Mouse (Mus musculus) MEL (cell line): ENCODE data around the gene Il17re. TPM values are rescaled to one million over a fixed set of nuclear protein-coding genes. Genes with fewer than 3 reads are reported as not detected.

Experiments used
- DNase-seq: peaks from one replicate; pipeline ENCODE4 v3.0.0; 2011; ENCODE audit warnings: low read depth, low spot score
- H3K27ac ChIP-seq: 2 replicates; pipeline ENCODE4 v1.5.1; 2012; ENCODE audit warnings: low read depth, mild to moderate bottlenecking, control low read depth, low read length, moderate library complexity; ENCODE audit not compliant: control insufficient read depth
- H3K27me3 ChIP-seq, 2 experiments: fragments of 150-350 bp in 1 of 2; sonication (generic) in 1 of 2; 2 replicates each; pipeline ENCODE4 v1.6.1; 2012; ENCODE audit warnings: low read length in 2 of 2, mild to moderate bottlenecking in 2 of 2, improper control_type of control experiment in 1 of 2, moderate library complexity in 1 of 2; ENCODE audit not compliant: insufficient read depth in 2 of 2, control insufficient read depth in 1 of 2
- H3K36me3 ChIP-seq, 2 experiments: 2 replicates each; pipeline ENCODE4 v1.6.1; 2012 to 2014; ENCODE audit warnings: low read length in 2 of 2, improper control_type of control experiment in 1 of 2, inconsistent platforms in 1 of 2, mild to moderate bottlenecking in 1 of 2; ENCODE audit not compliant: insufficient read depth in 2 of 2, control insufficient read depth in 1 of 2
- H3K4me1 ChIP-seq, 2 experiments: fragments of 150-350 bp in 1 of 2; sonication (generic) in 1 of 2; 2 replicates each; pipeline ENCODE4 v1.6.1; 2012; ENCODE audit warnings: low read length in 2 of 2, improper control_type of control experiment in 1 of 2, mild to moderate bottlenecking in 1 of 2; ENCODE audit not compliant: insufficient read depth in 2 of 2, control insufficient read depth in 1 of 2
- H3K4me3 ChIP-seq, 2 experiments: fragments of 150-350 bp in 1 of 2; sonication (generic) in 1 of 2; 2 replicates each; pipeline ENCODE4 v1.5.1; 2012; ENCODE audit warnings: low read depth in 2 of 2, low read length in 2 of 2, mild to moderate bottlenecking in 2 of 2, moderate library complexity in 2 of 2, control low read depth in 1 of 2, improper control_type of control experiment in 1 of 2; ENCODE audit not compliant: control insufficient read depth in 1 of 2, insufficient read depth in 1 of 2
- H3K79me2 ChIP-seq: 2 replicates; pipeline ENCODE4 v1.6.1; 2012; ENCODE audit warnings: mild to moderate bottlenecking, low read length, moderate library complexity; ENCODE audit not compliant: control insufficient read depth, poor library complexity, insufficient read depth
- H3K9ac ChIP-seq: 2 replicates; pipeline ENCODE4 v1.6.1; 2012; ENCODE audit warnings: low read depth, mild to moderate bottlenecking, control low read depth, low read length, moderate library complexity; ENCODE audit not compliant: control insufficient read depth, poor library complexity, severe bottlenecking
- H3K9me3 ChIP-seq: fragments of 150-350 bp; sonication (generic); replicated peaks from 2 replicates; pipeline ENCODE4 v1.6.1; 2012; ENCODE audit warnings: mild to moderate bottlenecking, low read length, improper control_type of control experiment, moderate library complexity; ENCODE audit not compliant: insufficient read depth
- CHD1 ChIP-seq: IDR thresholded peaks from 2 replicates; pipeline ENCODE4 v1.6.1; 2012; ENCODE audit warnings: low read depth, mild to moderate bottlenecking, inconsistent platforms, low read length, improper control_type of control experiment
- CHD2 ChIP-seq: IDR thresholded peaks from 2 replicates; pipeline ENCODE4 v1.6.1; 2011; ENCODE audit warnings: low read length, improper control_type of control experiment
- ELF1 ChIP-seq: IDR thresholded peaks from 2 replicates; pipeline ENCODE4 v1.6.1; 2014; ENCODE audit warnings: low read depth, mild to moderate bottlenecking, inconsistent platforms, low read length, improper control_type of control experiment, moderate library complexity
- GATA1 ChIP-seq: IDR thresholded peaks from 2 replicates; pipeline ENCODE4 v1.6.1; 2011; ENCODE audit warnings: low read depth, low read length, improper control_type of control experiment
- HCFC1 ChIP-seq: IDR thresholded peaks from 2 replicates; pipeline ENCODE4 v1.6.1; 2012; ENCODE audit warnings: low read depth, mild to moderate bottlenecking, inconsistent platforms, low read length, improper control_type of control experiment, moderate library complexity
- JUND ChIP-seq: IDR thresholded peaks from 2 replicates; pipeline ENCODE4 v1.6.1; 2011; ENCODE audit warnings: low read depth, mild to moderate bottlenecking, improper control_type of control experiment, low read length
- MAX ChIP-seq: IDR thresholded peaks from 2 replicates; pipeline ENCODE4 v1.6.1; 2011; ENCODE audit warnings: low read length, improper control_type of control experiment
- MAZ ChIP-seq: IDR thresholded peaks from 2 replicates; pipeline ENCODE4 v1.6.1; 2012; ENCODE audit warnings: low read depth, mild to moderate bottlenecking, inconsistent platforms, low read length, improper control_type of control experiment
- MXI1 ChIP-seq: IDR thresholded peaks from 2 replicates; pipeline ENCODE4 v1.6.1; 2011; ENCODE audit warnings: mild to moderate bottlenecking, low read depth, low read length, improper control_type of control experiment
- MYB ChIP-seq: IDR thresholded peaks from 2 replicates; pipeline ENCODE4 v1.6.1; 2011; ENCODE audit warnings: mild to moderate bottlenecking, low read depth, low read length, improper control_type of control experiment
- NELFE ChIP-seq: IDR thresholded peaks from 2 replicates; pipeline ENCODE4 v1.6.1; 2011; ENCODE audit warnings: low read depth, low read length, improper control_type of control experiment
- POLR2A ChIP-seq, 2 experiments: IDR thresholded peaks; 2 replicates each; pipeline ENCODE4 v1.6.1; 2011 to 2012; ENCODE audit warnings: low read length in 2 of 2, mild to moderate bottlenecking in 2 of 2, control low read depth in 1 of 2, improper control_type of control experiment in 1 of 2, low read depth in 1 of 2, moderate library complexity in 1 of 2; ENCODE audit not compliant: control insufficient read depth in 1 of 2, insufficient read depth in 1 of 2, poor library complexity in 1 of 2
- POLR2AphosphoS2 ChIP-seq: IDR thresholded peaks from 2 replicates; pipeline ENCODE4 v1.6.1; 2011; ENCODE audit warnings: low read length, improper control_type of control experiment
- RCOR1 ChIP-seq: IDR thresholded peaks from 2 replicates; pipeline ENCODE4 v1.6.1; 2012; ENCODE audit warnings: low read depth, mild to moderate bottlenecking, inconsistent platforms, low read length, improper control_type of control experiment
- SIN3A ChIP-seq: IDR thresholded peaks from 2 replicates; pipeline ENCODE4 v1.6.1; 2012; ENCODE audit warnings: low read length, improper control_type of control experiment, inconsistent platforms
- SMC3 ChIP-seq: IDR thresholded peaks from 2 replicates; pipeline ENCODE4 v1.6.1; 2011; ENCODE audit warnings: low read depth, low read length, improper control_type of control experiment
- TAL1 ChIP-seq: IDR thresholded peaks from 2 replicates; pipeline ENCODE4 v1.6.1; 2012; ENCODE audit warnings: mild to moderate bottlenecking, inconsistent platforms, low read length, moderate library complexity, mixed read lengths
- USF2 ChIP-seq, 2 experiments: IDR thresholded peaks; 2 replicates each; pipeline ENCODE4 v1.6.1; 2011 to 2012; ENCODE audit warnings: improper control_type of control experiment in 2 of 2, low read length in 2 of 2, borderline replicate concordance in 1 of 2, inconsistent platforms in 1 of 2, low read depth in 1 of 2, mild to moderate bottlenecking in 1 of 2; ENCODE audit not compliant: insufficient read depth in 1 of 2
- ZC3H11A ChIP-seq: IDR thresholded peaks from 2 replicates; pipeline ENCODE4 v1.6.1; 2012; ENCODE audit warnings: low read depth, mild to moderate bottlenecking, inconsistent platforms, low read length, improper control_type of control experiment
- ZKSCAN1 ChIP-seq: IDR thresholded peaks from 2 replicates; pipeline ENCODE4 v1.6.1; 2012; ENCODE audit warnings: low read depth, mild to moderate bottlenecking, inconsistent platforms, low read length, improper control_type of control experiment, moderate library complexity
- ZNF384 ChIP-seq: IDR thresholded peaks from 2 replicates; pipeline ENCODE4 v1.6.1; 2012; ENCODE audit warnings: low read depth, mild to moderate bottlenecking, inconsistent platforms, low read length, improper control_type of control experiment
- polyA plus RNA-seq, 2 experiments: library from polyadenylated mRNA; stranded (reverse) in 1 of 2; unstranded in 1 of 2; fragments of >175 nt in 1 of 2; fragments of >200 nt in 1 of 2; gene quantifications; 2 replicates each; pipeline versions ENCODE4 v1.2.1 to v1.2.4; 2012; ENCODE audit warnings: low replicate concordance in 2 of 2, low read depth in 1 of 2; ENCODE audit not compliant: insufficient read length in 2 of 2, insufficient read depth in 1 of 2, missing spikeins in 1 of 2
- total RNA-seq: library from RNA; depleted of rRNA; stranded (reverse); fragments of 300-350 nt; gene quantifications from 2 replicates; pipeline ENCODE4 v1.2.3, GENCODE M21; 2012

The Il17re gene
- total and polyA plus RNA-seq, 3 experiments = not detected

- Histone ChIP-seq H3K4me3 (no peak overlapping the region), H3K27ac (no peak overlapping the region), H3K79me2 (no peaks in the 10 kb centered on the region), H3K9ac (no peak overlapping the region), H3K9me3 (no peaks in the 10 kb centered on the region), H3K27me3 (no peaks in the 10 kb centered on the region; a peak in 2 of 4 replicates), H3K36me3 (peaks cover 0 to 7% of the 10 kb centered on the region in 2 experiments; a peak in 2 of 4 replicates), H3K4me1 (no peaks in the 10 kb centered on the region)
- no peak for DNase-seq
- no peak for TF ChIP-seq CHD1
- no peak for TF ChIP-seq MAX
- no peak for TF ChIP-seq MYB
- no peak for TF ChIP-seq SMC3
- no peak for TF ChIP-seq SIN3A
- TF ChIP-seq ELF1 = no peak
- no peak for TF ChIP-seq MXI1
- no peak for TF ChIP-seq NELFE
- no peak for TF ChIP-seq ZC3H11A
- TF ChIP-seq ZKSCAN1 = no peak
Measured at GRCm38 (mm10) chr6:113451839-113452238, 6.4 kb upstream of the Il17re start.

GRCm38 (mm10) chr6:113455007-113455406 lies 3.3 kb upstream of the Il17re start:
- Histone ChIP-seq H3K4me1 (no peaks in the 10 kb centered on the region), H3K4me3 (no peak overlapping the region), H3K9me3 (no peaks in the 10 kb centered on the region), H3K27ac (no peak overlapping the region), H3K79me2 (no peaks in the 10 kb centered on the region), H3K36me3 (no peaks in the 10 kb centered on the region), H3K9ac (no peak overlapping the region), H3K27me3 (peaks cover 0 to 2% of the 10 kb centered on the region in 2 experiments; a peak in 3 of 4 replicates)
- no peak for DNase-seq
- TF ChIP-seq CHD2 (no peak), TAL1 (no peak), MAZ (no peak), USF2 (IDR thresholded peaks at IDR 0.05; ENCODE audit: borderline replicate concordance in 1 of 2, insufficient read depth in 1 of 2, low read depth in 1 of 2, low read length in 2 of 2) (no peak), SIN3A (no peak), SMC3 (no peak), HCFC1 (no peak), RCOR1 (no peak), POLR2A (IDR thresholded peaks at IDR 0.05; ENCODE audit: control insufficient read depth in 1 of 2, insufficient read depth in 1 of 2, low read depth in 1 of 2, low read length in 2 of 2, poor library complexity in 1 of 2) (no peak), MYB (no peak), ZNF384 (no peak), NELFE (no peak), GATA1 (no peak), JUND (no peak), POLR2AphosphoS2 (no peak)
